Mouse (Mus musculus): ENCODE measurements around the gene Vstm2l. TPM values are rescaled to one million over a fixed set of nuclear protein-coding genes. Genes with fewer than 3 reads are reported as not detected.

The Vstm2l gene
- not detected in 2 replicates for total RNA-seq (2014; fragmentation: Nextera tagmentation)
- not detected in 2 replicates for total RNA-seq (2017)
- polyA plus RNA-seq (2012): not detected in 2 replicates

DNA sequence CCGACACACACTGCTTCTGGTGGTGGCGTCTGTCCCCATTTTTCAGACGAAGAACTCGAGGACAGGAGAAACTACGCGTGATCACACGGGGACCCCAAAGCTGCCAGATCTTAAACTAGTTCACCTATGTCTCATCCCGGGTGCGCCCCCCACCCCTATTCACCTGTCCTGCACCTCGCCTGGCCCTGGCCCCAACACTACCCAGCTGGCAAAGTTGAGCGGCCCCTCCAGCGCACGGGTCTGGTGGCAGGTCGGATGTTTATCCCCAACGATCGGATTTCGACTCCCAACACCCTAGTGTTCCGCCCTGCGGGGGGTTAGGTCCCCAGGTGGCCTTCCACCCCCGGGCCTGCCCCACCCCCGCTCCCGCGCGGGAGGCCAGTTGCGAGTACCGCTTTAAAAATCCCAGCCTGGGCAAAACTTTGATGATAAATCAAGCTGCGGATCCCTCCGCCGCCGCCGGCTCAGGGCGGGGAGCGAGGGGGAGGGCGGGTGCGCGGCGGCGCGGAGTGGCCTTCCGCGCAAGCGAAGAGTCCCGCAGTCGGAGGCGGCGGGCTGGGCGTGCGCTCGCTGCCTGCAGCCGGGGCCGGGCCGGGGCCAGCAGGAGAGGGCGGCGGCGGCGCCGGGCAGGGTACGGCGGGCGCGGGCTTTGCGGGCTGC lies at the start of gene Vstm2l:
Gene Vstm2l, plus strand, starts transcription at position 549 of the 660 bp plus-strand sequence.
- ATAC-seq (ENCODE audit: extremely low read depth, insufficient number of reproducible peaks, low FRiP score, poor library complexity, severe bottlenecking) (no peak), DNase-seq (ENCODE audit: low spot score) (no peak)
- no peak for TF ChIP-seq GATA2 (IDR thresholded peaks at IDR 0.05; ENCODE audit: borderline replicate concordance, low read depth, low read length)
- TF ChIP-seq CTCF (IDR thresholded peaks at IDR 0.05; ENCODE audit: low read depth, low read length): no peak
- no peak for TF ChIP-seq TAL1 (conservative IDR thresholded peaks at IDR 0.05; ENCODE audit: low read depth, low read length)
- TF ChIP-seq POLR2AphosphoS5 (IDR thresholded peaks at IDR 0.05; ENCODE audit: insufficient replicate concordance, low read depth, low read length): no peak
- TF ChIP-seq GATA1 (IDR thresholded peaks at IDR 0.05; ENCODE audit: borderline replicate concordance, low read length): no peak
- Histone ChIP-seq H3K4me3 (ENCODE audit: low read depth, low read length) (no peak within 1 kb of the TSS), H3K9me3 (replicated peaks) (peaks cover 14% of the 10 kb centered on the region), H3K36me3 (replicated peaks) (no peaks in the 10 kb centered on the region), H3K4me1 (ENCODE audit: insufficient read depth, low read depth, low read length) (no peaks in the 10 kb centered on the region), H3K27me3 (ENCODE audit: insufficient read depth, low read length) (peaks cover 5% of the 10 kb centered on the region; the same call in 1 of the 2 replicates)

DNA sequence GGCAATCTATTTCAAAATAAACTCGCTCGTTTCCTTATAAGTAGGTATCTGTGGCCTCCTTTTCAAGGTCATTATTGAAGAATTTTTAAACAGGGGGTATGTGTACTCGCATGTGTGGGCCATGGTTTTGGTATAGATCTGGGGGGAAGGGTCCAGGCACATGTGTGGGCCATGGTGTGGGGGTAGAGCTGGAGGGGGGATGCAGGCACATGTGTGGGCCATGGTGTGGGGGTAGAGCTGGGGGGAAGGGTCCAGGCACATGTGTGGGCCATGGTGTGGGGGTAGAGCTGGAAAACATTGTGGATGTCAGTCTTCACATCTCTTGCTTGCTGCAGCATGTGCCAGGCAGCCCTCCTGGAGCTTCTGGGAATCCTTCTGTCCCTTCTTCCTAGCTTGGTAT lies 47.3 kb upstream of the Vstm2l start:
- ATAC-seq (ENCODE audit: extremely low read depth, insufficient number of reproducible peaks, low FRiP score, poor library complexity, severe bottlenecking) (no peak), DNase-seq (ENCODE audit: low spot score) (no peak)
- H3K4me1 ChIP-seq (ENCODE audit: insufficient read depth, low read depth, low read length): no peaks in the 10 kb centered on the region
- no peaks in the 10 kb centered on the region for H3K9me3 ChIP-seq (replicated peaks)
- H3K27me3 ChIP-seq (ENCODE audit: insufficient read depth, low read length): no peaks in the 10 kb centered on the region
- peaks cover 69% of the 10 kb centered on the region for H3K36me3 ChIP-seq (replicated peaks)
- H3K4me3 ChIP-seq (ENCODE audit: low read depth, low read length): no peak overlapping the region
- no peak for TF ChIP-seq CTCF (IDR thresholded peaks at IDR 0.05; ENCODE audit: low read depth, low read length)
- TF ChIP-seq TAL1 (conservative IDR thresholded peaks at IDR 0.05; ENCODE audit: low read depth, low read length): no peak
- no peak for TF ChIP-seq GATA2 (IDR thresholded peaks at IDR 0.05; ENCODE audit: borderline replicate concordance, low read depth, low read length)
- TF ChIP-seq GATA1 (IDR thresholded peaks at IDR 0.05; ENCODE audit: borderline replicate concordance, low read length): no peak
- TF ChIP-seq POLR2AphosphoS5 (IDR thresholded peaks at IDR 0.05; ENCODE audit: insufficient replicate concordance, low read depth, low read length): no peak

DNA sequence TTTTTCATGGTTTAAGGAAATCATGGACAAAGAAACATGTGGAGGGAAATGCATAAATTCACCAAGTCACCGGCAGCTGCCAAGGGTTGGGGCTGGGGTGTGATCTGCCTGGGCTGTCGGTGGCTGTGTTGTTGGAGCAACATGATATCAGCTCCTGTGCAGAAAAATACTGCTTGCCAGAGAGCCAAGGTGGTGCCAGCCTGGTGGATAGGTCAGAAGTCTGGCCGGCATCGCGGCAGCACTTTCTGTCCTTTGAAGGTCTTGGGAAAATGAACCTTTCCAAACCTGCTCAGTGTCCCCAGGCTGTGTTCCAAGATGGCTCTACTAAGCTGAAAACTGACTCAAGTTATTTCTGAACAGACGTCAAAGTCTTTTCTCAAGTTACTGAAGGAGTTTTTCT lies 44.2 kb upstream of the Vstm2l start:
- H3K36me3 ChIP-seq (replicated peaks): peaks cover 77% of the 10 kb centered on the region
- H3K9me3 ChIP-seq (replicated peaks): no peaks in the 10 kb centered on the region
- H3K4me1 ChIP-seq (ENCODE audit: insufficient read depth, low read depth, low read length): no peaks in the 10 kb centered on the region
- no peak for ATAC-seq (ENCODE audit: extremely low read depth, insufficient number of reproducible peaks, low FRiP score, poor library complexity, severe bottlenecking)
- H3K27me3 ChIP-seq (ENCODE audit: insufficient read depth, low read length): no peaks in the 10 kb centered on the region
- no peak for DNase-seq (ENCODE audit: low spot score)
- no peak for TF ChIP-seq POLR2AphosphoS5 (IDR thresholded peaks at IDR 0.05; ENCODE audit: insufficient replicate concordance, low read depth, low read length)
- no peak for TF ChIP-seq TAL1 (conservative IDR thresholded peaks at IDR 0.05; ENCODE audit: low read depth, low read length)
- TF ChIP-seq GATA2 (IDR thresholded peaks at IDR 0.05; ENCODE audit: borderline replicate concordance, low read depth, low read length): no peak
- TF ChIP-seq GATA1 (IDR thresholded peaks at IDR 0.05; ENCODE audit: borderline replicate concordance, low read length): no peak
- no peak overlapping the region for H3K4me3 ChIP-seq (ENCODE audit: low read depth, low read length)

DNA sequence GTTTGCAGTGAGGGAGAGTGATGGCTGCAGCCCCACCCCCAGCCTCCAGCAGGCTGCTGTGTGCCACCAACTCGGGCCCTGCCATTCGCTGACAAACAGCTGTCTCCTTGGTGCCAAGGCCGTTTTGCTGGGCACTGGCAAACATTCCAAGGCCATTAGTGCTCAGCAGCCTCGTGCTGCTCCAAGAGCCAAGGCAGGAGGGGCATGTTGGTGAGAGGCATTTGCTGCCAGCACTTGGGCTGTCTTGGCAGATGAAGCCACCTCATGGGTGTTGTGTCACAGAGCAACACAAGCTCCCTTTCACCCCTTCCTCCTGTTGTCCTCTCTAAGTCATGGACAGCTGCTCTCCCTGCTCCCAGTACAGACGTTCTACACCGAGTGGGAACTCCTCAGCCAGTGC lies 41.2 kb upstream of the Vstm2l start:
- no peak for DNase-seq (ENCODE audit: low spot score)
- H3K36me3 ChIP-seq (replicated peaks): peaks cover 91% of the 10 kb centered on the region
- ATAC-seq (ENCODE audit: extremely low read depth, insufficient number of reproducible peaks, low FRiP score, poor library complexity, severe bottlenecking): no peak
- H3K4me3 ChIP-seq (ENCODE audit: low read depth, low read length): no peak overlapping the region
- TF ChIP-seq GATA2 (IDR thresholded peaks at IDR 0.05; ENCODE audit: borderline replicate concordance, low read depth, low read length) (no peak), POLR2AphosphoS5 (IDR thresholded peaks at IDR 0.05; ENCODE audit: insufficient replicate concordance, low read depth, low read length) (no peak), CTCF (IDR thresholded peaks at IDR 0.05; ENCODE audit: low read depth, low read length) (no peak), GATA1 (IDR thresholded peaks at IDR 0.05; ENCODE audit: borderline replicate concordance, low read length) (no peak), TAL1 (conservative IDR thresholded peaks at IDR 0.05; ENCODE audit: low read depth, low read length) (no peak)
- no peaks in the 10 kb centered on the region for H3K4me1 ChIP-seq (ENCODE audit: insufficient read depth, low read depth, low read length)
- no peaks in the 10 kb centered on the region for H3K9me3 ChIP-seq (replicated peaks)
- no peaks in the 10 kb centered on the region for H3K27me3 ChIP-seq (ENCODE audit: insufficient read depth, low read length)

DNA sequence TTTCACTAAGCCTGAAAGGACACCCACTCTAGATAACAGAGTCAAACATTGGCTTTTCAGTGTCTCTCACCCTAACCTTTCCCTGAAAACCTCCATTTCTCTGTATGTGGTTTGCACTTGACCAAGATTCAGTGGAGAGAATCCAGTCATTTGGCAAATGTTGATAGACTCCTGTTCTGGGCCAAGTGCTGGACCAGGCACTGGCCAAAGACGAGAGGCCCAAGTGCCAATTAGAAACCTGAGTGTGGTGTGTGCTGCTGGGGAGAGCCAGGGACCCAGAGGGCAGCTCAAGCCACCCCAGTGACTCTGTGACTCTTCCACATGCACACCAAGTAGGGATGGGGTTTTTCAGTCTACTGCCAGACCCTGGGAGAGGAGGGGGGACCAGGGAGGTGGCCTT lies 40.8 kb upstream of the Vstm2l start:
- no peaks in the 10 kb centered on the region for H3K27me3 ChIP-seq (ENCODE audit: insufficient read depth, low read length)
- peaks cover 91% of the 10 kb centered on the region for H3K36me3 ChIP-seq (replicated peaks)
- H3K9me3 ChIP-seq (replicated peaks): no peaks in the 10 kb centered on the region
- no peaks in the 10 kb centered on the region for H3K4me1 ChIP-seq (ENCODE audit: insufficient read depth, low read depth, low read length)
- ATAC-seq (ENCODE audit: extremely low read depth, insufficient number of reproducible peaks, low FRiP score, poor library complexity, severe bottlenecking) (no peak), DNase-seq (ENCODE audit: low spot score) (no peak)
- TF ChIP-seq CTCF (IDR thresholded peaks at IDR 0.05; ENCODE audit: low read depth, low read length) (no peak), GATA1 (IDR thresholded peaks at IDR 0.05; ENCODE audit: borderline replicate concordance, low read length) (no peak)
- no peak overlapping the region for H3K4me3 ChIP-seq (ENCODE audit: low read depth, low read length)

DNA sequence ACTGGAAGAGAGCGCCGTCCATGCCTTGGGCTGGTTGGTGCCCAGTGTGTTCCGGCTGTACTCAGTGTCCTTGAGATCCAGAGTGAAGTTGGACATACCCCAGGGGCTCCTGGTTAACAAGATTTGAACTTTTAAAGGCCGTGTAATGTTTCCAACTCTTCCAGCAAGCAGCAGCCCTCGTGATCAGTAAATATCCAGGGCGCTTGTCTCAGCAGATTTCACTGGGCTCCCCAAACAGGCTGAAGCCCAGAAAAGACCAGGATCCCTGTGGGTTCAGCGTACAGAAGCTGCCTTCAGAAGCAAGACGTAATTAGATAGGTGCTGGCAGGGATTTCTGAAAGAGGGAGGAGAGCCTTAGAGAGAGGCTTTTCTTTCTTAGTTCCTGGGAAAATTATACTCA lies 39.3 kb upstream of the Vstm2l start:
- ATAC-seq (ENCODE audit: extremely low read depth, insufficient number of reproducible peaks, low FRiP score, poor library complexity, severe bottlenecking) (no peak), DNase-seq (ENCODE audit: low spot score) (no peak)
- no peak overlapping the region for H3K4me3 ChIP-seq (ENCODE audit: low read depth, low read length)
- no peaks in the 10 kb centered on the region for H3K27me3 ChIP-seq (ENCODE audit: insufficient read depth, low read length)
- H3K4me1 ChIP-seq (ENCODE audit: insufficient read depth, low read depth, low read length): no peaks in the 10 kb centered on the region
- H3K9me3 ChIP-seq (replicated peaks): no peaks in the 10 kb centered on the region
- peaks cover 91% of the 10 kb centered on the region for H3K36me3 ChIP-seq (replicated peaks)
- TF ChIP-seq TAL1 (conservative IDR thresholded peaks at IDR 0.05; ENCODE audit: low read depth, low read length) (no peak), CTCF (IDR thresholded peaks at IDR 0.05; ENCODE audit: low read depth, low read length) (no peak), POLR2AphosphoS5 (IDR thresholded peaks at IDR 0.05; ENCODE audit: insufficient replicate concordance, low read depth, low read length) (no peak), GATA1 (IDR thresholded peaks at IDR 0.05; ENCODE audit: borderline replicate concordance, low read length) (no peak), GATA2 (IDR thresholded peaks at IDR 0.05; ENCODE audit: borderline replicate concordance, low read depth, low read length) (no peak)
